Mouse (Mus musculus) bone marrow, adult 2 months (tissue): Measurements from ENCODE around the gene T.

Experiments used
- CTCF ChIP-seq: fragments of 200-500 bp; IDR thresholded peaks from 2 replicates; pipeline ENCODE4 v1.5.1; 2011; ENCODE audit warnings: low read length, control low read depth; ENCODE audit not compliant: control insufficient read depth, insufficient read depth
- POLR2A ChIP-seq: fragments of 200-500 bp; IDR thresholded peaks from 2 replicates; pipeline ENCODE4 v1.6.1; 2011; ENCODE audit warnings: low read depth, mild to moderate bottlenecking, control low read depth, low read length, borderline replicate concordance; ENCODE audit not compliant: control insufficient read depth

GRCm38 (mm10) chr17:8415533-8415932, 18.7 kb upstream of the T start:
- TF ChIP-seq POLR2A: no peak
- TF ChIP-seq CTCF: no peak
